In genomic region chr7:116093466-116093850, GRCm38 (mm10) we compare ENCODE assay signal across 8 mouse cellular contexts. TPM values are rescaled to one million over a fixed set of nuclear protein-coding genes. Genes with fewer than 3 reads are reported as not detected.
DNase-seq lines count a peak whose midpoint lies in the region; ATAC-seq and TF ChIP-seq lines count a peak whose summit lies in the region.

No protein-coding gene starts in this region.

- no peaks in the 10 kb centered on the region for H3K9me3 ChIP-seq in E14TG2a.4 (ENCODE audit: low read length)
- no peaks in the 10 kb centered on the region for H3K9me3 ChIP-seq in forebrain, embryonic 15.5 days
- H3K9me3 ChIP-seq in liver, postnatal 0 days (ENCODE audit: low read length) = no peaks in the 10 kb centered on the region

- no peaks in the 10 kb centered on the region for H3K27me3 ChIP-seq in E14TG2a.4 (ENCODE audit: insufficient read depth, low read length)
- no peaks in the 10 kb centered on the region for H3K27me3 ChIP-seq in forebrain, embryonic 15.5 days
- H3K27me3 ChIP-seq in liver, postnatal 0 days (ENCODE audit: insufficient read depth, low read length) = no peaks in the 10 kb centered on the region

- peaks cover 21% of the 10 kb centered on the region for H3K4me1 ChIP-seq in E14TG2a.4 (replicated peaks; ENCODE audit: low read depth, low read length)
- peaks cover 30% of the 10 kb centered on the region for H3K4me1 ChIP-seq in forebrain, embryonic 15.5 days
- H3K4me1 ChIP-seq in liver, postnatal 0 days (ENCODE audit: insufficient read depth) = peaks cover 8% of the 10 kb centered on the region

- H3K36me3 ChIP-seq in E14TG2a.4 (ENCODE audit: insufficient read depth, low read length) = no peaks in the 10 kb centered on the region
- no peaks in the 10 kb centered on the region for H3K36me3 ChIP-seq in forebrain, embryonic 15.5 days
- no peaks in the 10 kb centered on the region for H3K36me3 ChIP-seq in liver, postnatal 0 days (replicated peaks; ENCODE audit: insufficient read depth, low read length)

- H3K4me2 ChIP-seq in forebrain, embryonic 15.5 days (replicated peaks) = peak overlapping the region; percentile 71
- H3K4me2 ChIP-seq in liver, postnatal 0 days (ENCODE audit: low read depth, low read length) = peak overlapping the region; percentile 81

- H3K4me3 ChIP-seq in E14TG2a.4 (replicated peaks; ENCODE audit: low read length) = peak overlapping the region; percentile 86
- peak overlapping the region; percentile 74 for H3K4me3 ChIP-seq in forebrain, embryonic 15.5 days
- peak overlapping the region; percentile 93 for H3K4me3 ChIP-seq in liver, postnatal 0 days (ENCODE audit: low read depth, low read length)

- H3K9ac ChIP-seq in forebrain, embryonic 15.5 days (replicated peaks) = peak overlapping the region; percentile 89
- peak overlapping the region; percentile 97 for H3K9ac ChIP-seq in liver, postnatal 0 days (replicated peaks)

- ATAC-seq in frontal cortex, adult (ENCODE audit: low TSS enrichment) = peak; percentile 87
- peak; percentile 89 for ATAC-seq in forebrain, embryonic 15.5 days (replicated peaks)
- peak; percentile 73 for ATAC-seq in liver, postnatal 0 days

- under 1% methylated on average over 19 of the region's 19 CpGs for WGBS in forebrain, embryonic 15.5 days
- WGBS in liver, postnatal 0 days (ENCODE audit: insufficient replicate concordance) = under 1% methylated on average over 19 of the region's 19 CpGs

- H3K27ac ChIP-seq in forebrain, embryonic 15.5 days (replicated peaks) = peak overlapping the region; percentile 97
- H3K27ac ChIP-seq in liver, postnatal 0 days (ENCODE audit: low read depth) = peak overlapping the region; percentile 90

- TF ChIP-seq CTCF in E14TG2a.4 (conservative IDR thresholded peaks at IDR 0.05; ENCODE audit: low read length) = no peak
- 0 out of 2 replicates have a peak, but pooled peaks have one; percentile 8 for TF ChIP-seq CTCF in liver, postnatal 0 days (IDR thresholded peaks at IDR 0.05; ENCODE audit: low read depth)

- TF ChIP-seq EP300 in liver, postnatal 0 days (IDR thresholded peaks at IDR 0.05; ENCODE audit: low read depth) = no peak

- no peak for DNase-seq in frontal cortex, adult 2 months (ENCODE audit: extremely low spot score in 1 of 2, low spot score in 1 of 2)
- DNase-seq in liver, postnatal 0 days = no peak
- no peak for DNase-seq in thymus, postnatal 10 days (ENCODE audit: low spot score in 2 of 2)
- DNase-seq in left cerebral cortex, adult 18-20 months (ENCODE audit: low spot score in 2 of 2) = no peak
- DNase-seq in thymus, postnatal 4 days = no peak

RNA-seq across cellular contexts. Expression of gene Gm4353, which starts 9.0 kb away (rescaled TPM):
- 0.44 and 0.74 TPM in 2 replicates for polyA plus RNA-seq in frontal cortex, adult 2 months (2012; rRNA removed)
- 0.55 and 1.0 TPM in 2 replicates for polyA plus RNA-seq in forebrain, embryonic 15.5 days (2015; fragmentation: Nextera tagmentation; extraction: Ambion mirVana)
- polyA plus RNA-seq in liver, postnatal 0 days (2015; fragmentation: Nextera tagmentation; extraction: Ambion mirVana) = 0.13 and 0.14 TPM in 2 replicates
- total RNA-seq in left cerebral cortex, adult 18-20 months (2021) = 1 to 10 TPM; 2.9 to 3.8 TPM

RNA-seq across cellular contexts. Expression of gene 1110004F10Rik, which starts 54.3 kb away (rescaled TPM):
- polyA plus RNA-seq in frontal cortex, adult 2 months (2012; rRNA removed) = 153 and 162 TPM in 2 replicates
- 360 and 363 TPM in 2 replicates for polyA plus RNA-seq in forebrain, embryonic 15.5 days (2015; fragmentation: Nextera tagmentation; extraction: Ambion mirVana)
- 89.4 and 93.1 TPM in 2 replicates for polyA plus RNA-seq in liver, postnatal 0 days (2015; fragmentation: Nextera tagmentation; extraction: Ambion mirVana)
- total RNA-seq in left cerebral cortex, adult 18-20 months (2021) = 100 to 1,000 TPM in 1 of 2 experiments, 10 to 100 TPM in 1; 93.8 to 103 TPM

RNA-seq across cellular contexts. Expression of gene Sox6, which starts 54.9 kb away (rescaled TPM):
- polyA plus RNA-seq in frontal cortex, adult 2 months (2012; rRNA removed) = 6.9 and 8.1 TPM in 2 replicates
- 111 and 116 TPM in 2 replicates for polyA plus RNA-seq in forebrain, embryonic 15.5 days (2015; fragmentation: Nextera tagmentation; extraction: Ambion mirVana)
- 44.4 and 46.2 TPM in 2 replicates for polyA plus RNA-seq in liver, postnatal 0 days (2015; fragmentation: Nextera tagmentation; extraction: Ambion mirVana)
- 10 to 100 TPM; 25.9 to 34.4 TPM for total RNA-seq in left cerebral cortex, adult 18-20 months (2021)
